Mouse (Mus musculus) ES-E14 (cell line): ENCODE results near the gene Eif3l. TPM values are rescaled to one million over a fixed set of nuclear protein-coding genes. Genes with fewer than 3 reads are reported as not detected.

Source experiments
- DNase-seq: peaks from one replicate; pipeline ENCODE4 v3.0.0-alpha.2; 2013; ENCODE audit warnings: low read depth, low spot score
- H3K27ac ChIP-seq: 2 replicates; pipeline ENCODE4 v1.5.1; 2012; ENCODE audit warnings: low read depth, mild to moderate bottlenecking, low read length, moderate library complexity, mixed read lengths; ENCODE audit not compliant: poor library complexity, insufficient read depth, severe bottlenecking
- H3K36me3 ChIP-seq: 2 replicates; pipeline ENCODE4 v1.6.1; 2012; ENCODE audit warnings: mild to moderate bottlenecking, low read length, moderate library complexity, mixed read lengths; ENCODE audit not compliant: control insufficient read depth, poor library complexity, insufficient read depth, severe bottlenecking
- H3K4me1 ChIP-seq, 2 experiments: fragments of 150-350 bp in 1 of 2; sonication (generic) in 1 of 2; 2 replicates each; pipeline ENCODE4 v1.6.1; 2012; ENCODE audit warnings: low read length in 2 of 2, mild to moderate bottlenecking in 1 of 2, mixed read lengths in 1 of 2; ENCODE audit not compliant: control insufficient read depth in 2 of 2, insufficient read depth in 2 of 2, poor library complexity in 1 of 2
- H3K4me3 ChIP-seq, 2 experiments: fragments of 150-350 bp in 1 of 2; sonication (generic) in 1 of 2; 2 replicates each; pipeline ENCODE4 v1.5.1; 2012; ENCODE audit warnings: low read length in 2 of 2, low read depth in 1 of 2, mild to moderate bottlenecking in 1 of 2, mixed read lengths in 1 of 2; ENCODE audit not compliant: insufficient read depth in 1 of 2, poor library complexity in 1 of 2, severe bottlenecking in 1 of 2
- H3K9ac ChIP-seq: 2 replicates; pipeline ENCODE4 v1.6.1; 2012; ENCODE audit warnings: low read depth, mild to moderate bottlenecking, low read length, mixed read lengths; ENCODE audit not compliant: poor library complexity, insufficient read depth, severe bottlenecking
- H3K9me3 ChIP-seq: fragments of 150-350 bp; sonication (generic); 2 replicates; pipeline ENCODE4 v1.6.1; 2012; ENCODE audit warnings: low read depth, mild to moderate bottlenecking, low read length; ENCODE audit not compliant: control insufficient read depth, insufficient read depth
- CHD2 ChIP-seq: IDR thresholded peaks from 2 replicates; pipeline ENCODE4 v1.6.1; 2014; ENCODE audit warnings: mild to moderate bottlenecking, low read depth, low read length, inconsistent platforms
- HCFC1 ChIP-seq: IDR thresholded peaks from 2 replicates; pipeline ENCODE4 v1.6.1; 2012; ENCODE audit warnings: low read length, inconsistent platforms, borderline replicate concordance; ENCODE audit not compliant: insufficient read depth
- MAFK ChIP-seq: IDR thresholded peaks from 2 replicates; pipeline ENCODE4 v1.6.1; 2014; ENCODE audit warnings: mild to moderate bottlenecking, low read depth, low read length, inconsistent platforms; ENCODE audit not compliant: insufficient read depth
- ZC3H11A ChIP-seq: IDR thresholded peaks from 2 replicates; pipeline ENCODE4 v1.6.1; 2012; ENCODE audit warnings: low read depth, mild to moderate bottlenecking, inconsistent platforms, low read length, borderline replicate concordance
- ZNF384 ChIP-seq: IDR thresholded peaks from 2 replicates; pipeline ENCODE4 v1.6.1; 2012; ENCODE audit warnings: low read depth, low read length, inconsistent platforms
- in situ Hi-C, 2 experiments: fragments of 600-800 bp; cut with MboI; formaldehyde crosslinking; loops; one replicate each; pipeline ENCODE4 v1.15.1; 2025; ENCODE audit warnings: low sequenced_read_pairs in 2 of 2, inconsistent platforms in 1 of 2; ENCODE audit not compliant: unreplicated experiment in 2 of 2
- total RNA-seq: library from RNA; depleted of rRNA; stranded (reverse); fragments of 300-350 nt; gene quantifications from 2 replicates; pipeline ENCODE4 v1.2.3, GENCODE M21; 2012

The Eif3l gene
- total RNA-seq, 1 experiment = 380 TPM

- no peak for DNase-seq
- H3K9ac ChIP-seq = no peak overlapping the region
- in situ Hi-C loops = no loop called here
- no peak overlapping the region for H3K27ac ChIP-seq
- H3K9me3 ChIP-seq = no peaks in the 10 kb centered on the region
- TF ChIP-seq ZC3H11A (no peak), CHD2 (no peak), ZNF384 (no peak), MAFK (no peak), HCFC1 (no peak)
- no peak overlapping the region for H3K4me3 ChIP-seq
- H3K36me3 ChIP-seq = peaks cover 33% of the 10 kb centered on the region
- H3K4me1 ChIP-seq = peaks cover 0 to 10% of the 10 kb centered on the region in 2 experiments; a peak in 2 of 4 replicates
Measured at GRCm38 (mm10) chr15:79097135-79097534, 22.2 kb downstream of the Eif3l start.

- no peak for DNase-seq
- no peak overlapping the region for H3K9ac ChIP-seq
- in situ Hi-C loops = no loop called here
- no peak for TF ChIP-seq MAFK
- no peak for TF ChIP-seq ZC3H11A
- no peak for TF ChIP-seq HCFC1
- TF ChIP-seq ZNF384 = no peak
- TF ChIP-seq CHD2 = no peak
- no peak overlapping the region for H3K27ac ChIP-seq
- peaks cover 28% of the 10 kb centered on the region for H3K36me3 ChIP-seq
- peaks cover 0 to 10% of the 10 kb centered on the region in 2 experiments; a peak in 2 of 4 replicates for H3K4me1 ChIP-seq
- no peak overlapping the region for H3K4me3 ChIP-seq
- H3K9me3 ChIP-seq = no peaks in the 10 kb centered on the region
Measured at GRCm38 (mm10) chr15:79097611-79098025, 22.6 kb downstream of the Eif3l start.

GRCm38 (mm10) chr15:79098220-79098619 lies 23.2 kb downstream of the Eif3l start:
- no peak for TF ChIP-seq ZNF384
- Histone ChIP-seq H3K4me3 (no peak overlapping the region), H3K36me3 (peaks cover 26% of the 10 kb centered on the region), H3K9me3 (no peaks in the 10 kb centered on the region), H3K27ac (no peak overlapping the region), H3K4me1 (peaks cover 0 to 10% of the 10 kb centered on the region in 2 experiments; a peak in 2 of 4 replicates), H3K9ac (no peak overlapping the region)
- DNase-seq = no peak
- in situ Hi-C loops = no loop called here

- Histone ChIP-seq H3K9me3 (no peaks in the 10 kb centered on the region), H3K4me3 (no peak overlapping the region), H3K27ac (no peak overlapping the region), H3K4me1 (peaks cover 0 to 10% of the 10 kb centered on the region in 2 experiments; a peak in 2 of 4 replicates), H3K36me3 (peaks cover 20% of the 10 kb centered on the region), H3K9ac (no peak overlapping the region)
- TF ChIP-seq CHD2 = no peak
- no peak for TF ChIP-seq ZC3H11A
- TF ChIP-seq ZNF384 = no peak
- no peak for TF ChIP-seq MAFK
- TF ChIP-seq HCFC1 = no peak
- in situ Hi-C loops = no loop called here
- no peak for DNase-seq
Measured at GRCm38 (mm10) chr15:79098868-79099267, 23.9 kb downstream of the Eif3l start.

GRCm38 (mm10) chr15:79099456-79099855 lies 24.5 kb downstream of the Eif3l start:
- peaks cover 14% of the 10 kb centered on the region for H3K36me3 ChIP-seq
- no peak overlapping the region for H3K4me3 ChIP-seq
- H3K4me1 ChIP-seq = peaks cover 0 to 10% of the 10 kb centered on the region in 2 experiments; a peak in 2 of 4 replicates
- H3K27ac ChIP-seq = no peak overlapping the region
- H3K9ac ChIP-seq = no peak overlapping the region
- no peak for DNase-seq
- in situ Hi-C loops = no loop called here
- TF ChIP-seq HCFC1 (no peak), ZNF384 (no peak), MAFK (no peak), ZC3H11A (no peak), CHD2 (no peak)
- no peaks in the 10 kb centered on the region for H3K9me3 ChIP-seq
